ENCODE assay signal across 8 mouse cellular contexts in the genomic region with DNA sequence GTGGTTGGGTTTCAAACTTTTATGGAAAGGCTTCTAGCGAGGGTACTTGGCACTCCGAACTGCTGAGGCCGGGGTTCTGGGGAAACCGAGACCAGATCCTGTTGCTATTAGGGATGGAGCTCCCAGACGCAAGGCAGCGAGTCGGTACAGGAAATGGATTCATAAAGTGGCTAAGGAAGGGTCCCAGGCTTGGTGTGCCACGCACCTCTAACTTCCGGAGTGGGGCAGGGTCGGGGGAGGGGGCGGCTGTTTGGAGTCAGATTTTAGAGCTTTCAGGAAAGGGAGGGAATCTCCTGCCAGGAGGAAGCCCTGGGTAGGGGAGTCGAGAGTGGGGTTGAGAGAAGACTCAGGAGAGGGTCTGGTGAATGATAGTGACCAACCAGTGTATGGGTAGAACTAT. TPM values are rescaled to one million over a fixed set of nuclear protein-coding genes. Genes with fewer than 3 reads are reported as not detected.
DNase-seq lines count a peak whose midpoint lies in the region; ATAC-seq and TF ChIP-seq lines count a peak whose summit lies in the region.

No protein-coding gene starts in this region.

- no peak for TF ChIP-seq POLR2A in kidney, adult 2 months (IDR thresholded peaks at IDR 0.05; ENCODE audit: low read depth, low read length)

- H3ac ChIP-seq in C2C12 (ENCODE audit: control insufficient read depth, insufficient read length, low read depth), result peak overlapping the region; percentile 81

- H3K79me3 ChIP-seq in C2C12 (ENCODE audit: low read depth), result peaks cover 46% of the 10 kb centered on the region

- peak overlapping the region; percentile 90 for H3K4me2 ChIP-seq in midbrain, embryonic 12.5 days (replicated peaks)

- H3K27ac ChIP-seq in ES-E14 (ENCODE audit: insufficient read depth, low read depth, low read length, poor library complexity, severe bottlenecking), result peak overlapping the region; percentile 57; the same call in 1 of the 2 replicates
- H3K27ac ChIP-seq in hindbrain, embryonic 10.5 days, result peak overlapping the region; percentile 94
- H3K27ac ChIP-seq in midbrain, embryonic 12.5 days (replicated peaks), result peak overlapping the region; percentile 39; the same call in 1 of the 2 replicates
- no peak overlapping the region for H3K27ac ChIP-seq in kidney, adult 2 months (ENCODE audit: insufficient read depth, low read depth, low read length)

- H3K27me3 ChIP-seq in C2C12 (ENCODE audit: control insufficient read depth, insufficient read depth, insufficient read length), result no peaks in the 10 kb centered on the region
- no peaks in the 10 kb centered on the region for H3K27me3 ChIP-seq in hindbrain, embryonic 10.5 days (ENCODE audit: insufficient read depth, poor library complexity, severe bottlenecking)
- H3K27me3 ChIP-seq in midbrain, embryonic 12.5 days, result no peaks in the 10 kb centered on the region
- no peaks in the 10 kb centered on the region for H3K27me3 ChIP-seq in kidney, adult 2 months (replicated peaks; ENCODE audit: control insufficient read depth, insufficient read depth, low read length)

- no peak for DNase-seq in ES-E14 (ENCODE audit: low read depth, low spot score)
- DNase-seq in hindbrain, embryonic 10.5 days (ENCODE audit: low spot score), result peak; percentile 25
- no peak for DNase-seq in left cerebral cortex, postnatal 10 days (ENCODE audit: extremely low spot score in 1 of 2, low spot score in 2 of 2)
- DNase-seq in layer of hippocampus, adult 9-11 months, result no peak
- no peak for DNase-seq in adrenal gland, postnatal 25 days
- DNase-seq in kidney, adult 2 months, result no peak

- no peak for ATAC-seq in midbrain, embryonic 12.5 days (ENCODE audit: low FRiP score, low read depth)

- WGBS in hindbrain, embryonic 10.5 days, result under 1% methylated on average over 12 of the region's 12 CpGs
- 1% methylated on average over 12 of the region's 12 CpGs for WGBS in midbrain, embryonic 12.5 days
- 4% methylated on average over 12 of the region's 12 CpGs for WGBS in kidney, adult 2 months

- H3K4me3 ChIP-seq in C2C12 (ENCODE audit: insufficient read depth, poor library complexity, severe bottlenecking) (peak overlapping the region; percentile 89), ES-E14 (ENCODE audit: insufficient read depth in 1 of 2, low read depth in 1 of 2, low read length in 2 of 2, poor library complexity in 1 of 2, severe bottlenecking in 1 of 2) (peak overlapping the region; percentile 90 to 95)
- H3K4me3 ChIP-seq in hindbrain, embryonic 10.5 days, result peak overlapping the region; percentile 84
- peak overlapping the region; percentile 71 for H3K4me3 ChIP-seq in midbrain, embryonic 12.5 days
- no peak overlapping the region for H3K4me3 ChIP-seq in kidney, adult 2 months (ENCODE audit: insufficient read depth, low read depth, low read length)

- in situ Hi-C loops in ES-E14 (cut with MboI; ENCODE audit: low sequenced_read_pairs in 2 of 2, unreplicated experiment in 2 of 2), result no loop called here

- H3K9ac ChIP-seq in ES-E14 (ENCODE audit: insufficient read depth, low read depth, low read length, poor library complexity, severe bottlenecking), result peak overlapping the region; percentile 93
- peak overlapping the region; percentile 74 for H3K9ac ChIP-seq in midbrain, embryonic 12.5 days (replicated peaks)

- intact Hi-C loops in left cerebral cortex, postnatal 10 days (cut with DNase I), result no loop called here

- H3K79me2 ChIP-seq in C2C12 (ENCODE audit: control insufficient read depth, insufficient read depth), result peaks cover 72% of the 10 kb centered on the region

- no peak for TF ChIP-seq CTCF in C2C12 (IDR thresholded peaks at IDR 0.05; ENCODE audit: control insufficient read depth, insufficient read depth, insufficient read length)
- TF ChIP-seq CTCF in kidney, adult 2 months (conservative IDR thresholded peaks at IDR 0.05; ENCODE audit: insufficient read depth, insufficient read length, low read depth, low read length), result no peak

- H3K4me1 ChIP-seq in ES-E14 (ENCODE audit: control insufficient read depth in 2 of 2, insufficient read depth in 2 of 2, low read length in 2 of 2, poor library complexity in 1 of 2), result peaks cover 2 to 24% of the 10 kb centered on the region in 2 experiments; a peak in 2 of 4 replicates
- H3K4me1 ChIP-seq in hindbrain, embryonic 10.5 days (replicated peaks), result peaks cover 43% of the 10 kb centered on the region
- H3K4me1 ChIP-seq in midbrain, embryonic 12.5 days, result peaks cover 45% of the 10 kb centered on the region
- no peaks in the 10 kb centered on the region for H3K4me1 ChIP-seq in kidney, adult 2 months (ENCODE audit: control insufficient read depth, insufficient read depth, low read length)

- H3K36me3 ChIP-seq in C2C12 (ENCODE audit: control insufficient read depth, insufficient read depth) (peaks cover 34% of the 10 kb centered on the region), ES-E14 (ENCODE audit: control insufficient read depth, insufficient read depth, low read length, poor library complexity, severe bottlenecking) (peaks cover 44% of the 10 kb centered on the region)
- H3K36me3 ChIP-seq in hindbrain, embryonic 10.5 days, result peaks cover 46% of the 10 kb centered on the region
- H3K36me3 ChIP-seq in midbrain, embryonic 12.5 days, result peaks cover 38% of the 10 kb centered on the region
- H3K36me3 ChIP-seq in kidney, adult 2 months (ENCODE audit: control insufficient read depth, insufficient read depth, low read length), result no peaks in the 10 kb centered on the region

- H3K9me3 ChIP-seq in ES-E14 (ENCODE audit: control insufficient read depth, insufficient read depth, low read depth, low read length), result no peaks in the 10 kb centered on the region
- no peaks in the 10 kb centered on the region for H3K9me3 ChIP-seq in hindbrain, embryonic 10.5 days
- H3K9me3 ChIP-seq in midbrain, embryonic 12.5 days, result no peaks in the 10 kb centered on the region

TF ChIP-seq in C2C12, 6 proteins besides CTCF, POLR2A, EP300 and RAD21:
- TF ChIP-seq MAX (IDR thresholded peaks at IDR 0.05) (no peak), MYOD1 (IDR thresholded peaks at IDR 0.05; ENCODE audit: control insufficient read depth, insufficient read length, low read depth) (no peak), FOSL1 (IDR thresholded peaks at IDR 0.05; ENCODE audit: insufficient read depth, low read length, poor library complexity, severe bottlenecking) (no peak), USF1 (IDR thresholded peaks at IDR 0.05; ENCODE audit: low read depth) (no peak), CEBPB (IDR thresholded peaks at IDR 0.05; ENCODE audit: low read depth) (no peak), MYOG (IDR thresholded peaks at IDR 0.05; ENCODE audit: control insufficient read depth, extremely low read depth, insufficient read length) (no peak)

TF ChIP-seq in ES-E14, 5 proteins besides CTCF, POLR2A, EP300 and RAD21:
- TF ChIP-seq HCFC1 (IDR thresholded peaks at IDR 0.05; ENCODE audit: borderline replicate concordance, insufficient read depth, low read length) (no peak), MAFK (IDR thresholded peaks at IDR 0.05; ENCODE audit: insufficient read depth, low read depth, low read length) (no peak)

RNA-seq across cellular contexts. Expression of gene Plk1, which starts 0.8 kb away (rescaled TPM):
- 161 TPM for polyA plus RNA-seq in C2C12 (2012; fragmentation: generic; extraction: Trizol)
- total RNA-seq in ES-E14 (2012; rRNA removed), result 66.1 and 73.8 TPM in 2 replicates
- polyA plus RNA-seq in hindbrain, embryonic 10.5 days (2016; fragmentation: Nextera tagmentation; extraction: Ambion mirVana), result 191 and 216 TPM in 2 replicates
- 124 and 133 TPM in 2 replicates for polyA plus RNA-seq in midbrain, embryonic 12.5 days (2016; fragmentation: Nextera tagmentation; extraction: Ambion mirVana)
- 1 to 10 TPM; 3.1 to 4.0 TPM for total RNA-seq in left cerebral cortex, postnatal 10 days (2021)
- 8.1 and 10.2 TPM in 2 replicates for total RNA-seq in adrenal gland, postnatal 25 days (2021)
- 1.1 and 1.5 TPM in 2 replicates for polyA plus RNA-seq in kidney, adult 2 months (2012; rRNA removed)

RNA-seq across cellular contexts. Expression of gene Ern2, which starts 26.0 kb away (rescaled TPM):
- not detected for polyA plus RNA-seq in C2C12 (2012; fragmentation: generic; extraction: Trizol)
- total RNA-seq in ES-E14 (2012; rRNA removed), result 0.11 TPM in 1 of 2 replicates, not detected in the other
- polyA plus RNA-seq in hindbrain, embryonic 10.5 days (2016; fragmentation: Nextera tagmentation; extraction: Ambion mirVana), result 0.21 TPM in 1 of 2 replicates, not detected in the other
- polyA plus RNA-seq in midbrain, embryonic 12.5 days (2016; fragmentation: Nextera tagmentation; extraction: Ambion mirVana), result 0.29 and 0.32 TPM in 2 replicates
- total RNA-seq in left cerebral cortex, postnatal 10 days (2021), result 1 to 10 TPM in 1 of 2 experiments, under 1 TPM in 1; 0.92 to 1.1 TPM
- 0.15 TPM in 1 of 2 replicates, not detected in the other for total RNA-seq in adrenal gland, postnatal 25 days (2021)
- polyA plus RNA-seq in kidney, adult 2 months (2012; rRNA removed), result 0.16 and 0.19 TPM in 2 replicates

RNA-seq across cellular contexts. Expression of gene Dctn5, which starts 27.2 kb away (rescaled TPM):
- 59.1 TPM for polyA plus RNA-seq in C2C12 (2012; fragmentation: generic; extraction: Trizol)
- 34.8 and 46.0 TPM in 2 replicates for total RNA-seq in ES-E14 (2012; rRNA removed)
- 130 and 137 TPM in 2 replicates for polyA plus RNA-seq in hindbrain, embryonic 10.5 days (2016; fragmentation: Nextera tagmentation; extraction: Ambion mirVana)
- 129 and 133 TPM in 2 replicates for polyA plus RNA-seq in midbrain, embryonic 12.5 days (2016; fragmentation: Nextera tagmentation; extraction: Ambion mirVana)
- total RNA-seq in left cerebral cortex, postnatal 10 days (2021), result 100 to 1,000 TPM; 103 to 107 TPM
- 60.0 and 77.0 TPM in 2 replicates for total RNA-seq in adrenal gland, postnatal 25 days (2021)
- 74.9 and 77.1 TPM in 2 replicates for polyA plus RNA-seq in kidney, adult 2 months (2012; rRNA removed)

RNA-seq across cellular contexts. Expression of gene Palb2, which starts 27.3 kb away (rescaled TPM):
- polyA plus RNA-seq in C2C12 (2012; fragmentation: generic; extraction: Trizol), result 2.8 TPM
- 21.0 and 24.4 TPM in 2 replicates for total RNA-seq in ES-E14 (2012; rRNA removed)
- 18.9 and 21.7 TPM in 2 replicates for polyA plus RNA-seq in hindbrain, embryonic 10.5 days (2016; fragmentation: Nextera tagmentation; extraction: Ambion mirVana)
- 19.1 and 20.5 TPM in 2 replicates for polyA plus RNA-seq in midbrain, embryonic 12.5 days (2016; fragmentation: Nextera tagmentation; extraction: Ambion mirVana)
- total RNA-seq in left cerebral cortex, postnatal 10 days (2021), result 1 to 10 TPM; 1.9 to 3.4 TPM
- 2.8 and 3.2 TPM in 2 replicates for total RNA-seq in adrenal gland, postnatal 25 days (2021)
- polyA plus RNA-seq in kidney, adult 2 months (2012; rRNA removed), result 0.59 and 0.98 TPM in 2 replicates

RNA-seq across cellular contexts. Expression of gene Ndufab1, which starts 58.4 kb away (rescaled TPM):
- 813 TPM for polyA plus RNA-seq in C2C12 (2012; fragmentation: generic; extraction: Trizol)
- 113 and 151 TPM in 2 replicates for total RNA-seq in ES-E14 (2012; rRNA removed)
- 765 and 766 TPM in 2 replicates for polyA plus RNA-seq in hindbrain, embryonic 10.5 days (2016; fragmentation: Nextera tagmentation; extraction: Ambion mirVana)
- polyA plus RNA-seq in midbrain, embryonic 12.5 days (2016; fragmentation: Nextera tagmentation; extraction: Ambion mirVana), result 567 and 632 TPM in 2 replicates
- 100 to 1,000 TPM; 274 TPM for total RNA-seq in left cerebral cortex, postnatal 10 days (2021)
- 407 and 491 TPM in 2 replicates for total RNA-seq in adrenal gland, postnatal 25 days (2021)
- 437 and 852 TPM in 2 replicates for polyA plus RNA-seq in kidney, adult 2 months (2012; rRNA removed)

Comparison
In these comparisons a context has a peak if more than half of its experiments do, and no peak if none do; other contexts are left out.
1. RNA of gene Plk1, which starts 0.8 kb away (polyA plus RNA-seq): 191 to 216 TPM in hindbrain, embryonic 10.5 days, 161 TPM in C2C12 (single experiment) and 124 to 133 TPM in midbrain, embryonic 12.5 days; 1.1 to 1.5 TPM in kidney, adult 2 months; every median in the first group is over 10 times any median in the second.